Mouse (Mus musculus) mouse embryonic stem cell (cell line): Measurements from ENCODE around the gene Utp4.

Experiments
- in situ Hi-C, 2 experiments: fragments of 300-500 bp; cut with MboI; formaldehyde crosslinking; loops; 1 replicate in 1 of 2; 3 replicates in 1 of 2; pipeline ENCODE4 v1.14.3; 2019 to 2020; ENCODE audit warnings: low sequenced_read_pairs in 2 of 2, low pct_unique_long_range_greater_than_20kb in 1 of 2, mixed read lengths in 1 of 2; ENCODE audit not compliant: unreplicated experiment in 1 of 2

The Utp4 gene

GRCm38 (mm10) chr8:106933506-106934143 lies 40.2 kb downstream of the Utp4 start:
- in situ Hi-C loops, result no loop called here

GRCm38 (mm10) chr8:106934226-106934977 lies 41.0 kb downstream of the Utp4 start:
- in situ Hi-C loops, result no loop called here

- in situ Hi-C loops, result no loop called here
These were observed 42.0 kb downstream of the Utp4 start, which contains the start of gene Sntb2 for GRCm38 (mm10) chr8:106935324-106935869. Sntb2 (plus strand) TSS chr8:106935750.

GRCm38 (mm10) chr8:106935899-106936477 lies 42.6 kb downstream of the Utp4 start:
- in situ Hi-C loops, result no loop called here

- in situ Hi-C loops, result no loop called here
These were observed 43.1 kb downstream of the Utp4 start for GRCm38 (mm10) chr8:106936478-106937051.

GRCm38 (mm10) chr8:106937081-106937800 lies 43.8 kb downstream of the Utp4 start:
- in situ Hi-C loops, result no loop called here

- in situ Hi-C loops, result no loop called here
These were observed 48.4 kb downstream of the Utp4 start for GRCm38 (mm10) chr8:106941806-106942205.

- in situ Hi-C loops, result no loop called here
These were observed 50.5 kb downstream of the Utp4 start for GRCm38 (mm10) chr8:106943874-106944418.

GRCm38 (mm10) chr8:106944756-106945155 lies 51.3 kb downstream of the Utp4 start:
- in situ Hi-C loops, result no loop called here

GRCm38 (mm10) chr8:106948678-106949243 lies 55.3 kb downstream of the Utp4 start:
- in situ Hi-C loops, result no loop called here

GRCm38 (mm10) chr8:106951707-106952106 lies 58.3 kb downstream of the Utp4 start:
- in situ Hi-C loops, result no loop called here

GRCm38 (mm10) chr8:106953571-106953970 lies 60.1 kb downstream of the Utp4 start:
- in situ Hi-C loops, result no loop called here

- in situ Hi-C loops, result no loop called here
These were observed 63.6 kb downstream of the Utp4 start for GRCm38 (mm10) chr8:106957086-106957485.

- in situ Hi-C loops, result no loop called here
These were observed 64.8 kb downstream of the Utp4 start for GRCm38 (mm10) chr8:106958212-106958611.

GRCm38 (mm10) chr8:106959626-106960025 lies 66.2 kb downstream of the Utp4 start:
- in situ Hi-C loops, result no loop called here

- in situ Hi-C loops, result no loop called here
These were observed 68.9 kb downstream of the Utp4 start for GRCm38 (mm10) chr8:106962322-106962721.

GRCm38 (mm10) chr8:106963365-106963764 lies 69.9 kb downstream of the Utp4 start:
- in situ Hi-C loops, result no loop called here

GRCm38 (mm10) chr8:106964573-106964972 lies 71.1 kb downstream of the Utp4 start:
- in situ Hi-C loops, result no loop called here
